18 mouse cellular contexts compared by ENCODE assay signal in genomic region chr14:17589595-17589994, GRCm38 (mm10).
DNase-seq lines count a peak whose midpoint lies in the region; ATAC-seq and TF ChIP-seq lines count a peak whose summit lies in the region.
"Had no signal": no experiment of that assay in that cellular context is flagged by ENCODE, and none has a peak within 500 bp of the region (broad histone marks: within the 10 kb centered on the region; RNA-seq: fewer than 3 reads in every experiment).

No protein-coding gene starts in this region.

- H3K36me3 ChIP-seq in forebrain, embryonic 12.5 days (replicated peaks), result no peaks in the 10 kb centered on the region
- H3K36me3 ChIP-seq in forebrain, embryonic 10.5 days (replicated peaks), result no peaks in the 10 kb centered on the region
- H3K36me3 ChIP-seq: embryonic facial prominence, embryonic 10.5 days; embryonic facial prominence, embryonic 12.5 days had no signal

- no peak overlapping the region for H3K9ac ChIP-seq in forebrain, embryonic 12.5 days
- H3K9ac ChIP-seq: embryonic facial prominence, embryonic 12.5 days had no signal

- TF ChIP-seq CTCF in Patski (IDR thresholded peaks at IDR 0.05), result no peak

- ATAC-seq in forebrain, embryonic 12.5 days (ENCODE audit: low FRiP score), result peak; percentile 9; the same call in 1 of the 2 replicates
- peak; percentile 57 for ATAC-seq in Patski
- ATAC-seq in activated CD4-positive, CD25-positive, alpha-beta regulatory T cell, adult 4 months, result no peak
- ATAC-seq: forebrain, embryonic 14.5 days; forebrain, embryonic 16.5 days had no signal

- no peaks in the 10 kb centered on the region for H3K4me1 ChIP-seq in forebrain, embryonic 12.5 days
- H3K4me1 ChIP-seq in forebrain, embryonic 10.5 days, result no peaks in the 10 kb centered on the region
- H3K4me1 ChIP-seq: embryonic facial prominence, embryonic 10.5 days; embryonic facial prominence, embryonic 12.5 days had no signal

- no peak overlapping the region for H3K27ac ChIP-seq in forebrain, embryonic 12.5 days
- no peak overlapping the region for H3K27ac ChIP-seq in forebrain, embryonic 10.5 days
- H3K27ac ChIP-seq: embryonic facial prominence, embryonic 10.5 days; embryonic facial prominence, embryonic 12.5 days had no signal

- no peaks in the 10 kb centered on the region for H3K9me3 ChIP-seq in forebrain, embryonic 12.5 days
- no peaks in the 10 kb centered on the region; the same call in 1 of the 2 replicates for H3K9me3 ChIP-seq in forebrain, embryonic 10.5 days
- H3K9me3 ChIP-seq: embryonic facial prominence, embryonic 10.5 days; embryonic facial prominence, embryonic 12.5 days had no signal

- no peak for DNase-seq in forebrain, embryonic 10.5 days (ENCODE audit: extremely low spot score, low spot score)
- DNase-seq in Patski (ENCODE audit: low read depth, low spot score), result no peak
- no peak for DNase-seq in cerebellum, adult 11-12 months
- DNase-seq: adrenal gland, adult 8-10 months; adrenal gland, postnatal 14 days; adrenal gland, postnatal 36 days; cerebellum, adult 11 months; cerebellum, adult 2 months; cerebellum, adult 9-10 months; cerebellum, postnatal 10 days; cerebellum, postnatal 25 days had no signal

- in situ Hi-C loops in Patski (cut with MboI; ENCODE audit: low pct_unique_long_range_greater_than_20kb), result no loop called here

- CTCF ChIA-PET in Patski (lab: Charles Lee), result interaction anchor here (1.4 to 1.8 kb wide), 3 partner anchors 10 to 12 kb away, joined by 3 to 6 read pairs (median 4); no protein-coding TSS in a partner anchor

- POLR2A ChIA-PET in Patski (lab: Charles Lee), result no interaction called here

- no peaks in the 10 kb centered on the region for H3K27me3 ChIP-seq in forebrain, embryonic 12.5 days
- no peaks in the 10 kb centered on the region for H3K27me3 ChIP-seq in forebrain, embryonic 10.5 days (ENCODE audit: poor library complexity, severe bottlenecking)
- no peaks in the 10 kb centered on the region for H3K27me3 ChIP-seq in Patski
- H3K27me3 ChIP-seq: embryonic facial prominence, embryonic 12.5 days had no signal

- no peak overlapping the region for H3K4me3 ChIP-seq in forebrain, embryonic 12.5 days (replicated peaks)
- no peak overlapping the region for H3K4me3 ChIP-seq in forebrain, embryonic 10.5 days
- H3K4me3 ChIP-seq: embryonic facial prominence, embryonic 10.5 days; embryonic facial prominence, embryonic 12.5 days; erythroblast, embryonic 14.5 days had no signal

- no peak overlapping the region for H3K4me2 ChIP-seq in forebrain, embryonic 12.5 days
- H3K4me2 ChIP-seq: embryonic facial prominence, embryonic 12.5 days had no signal
